22 mouse cellular contexts compared by ENCODE assay signal in genomic region chrX:75814123-75814522, GRCm38 (mm10).
A peak's percentile ranks its signal among the peaks of the same experiment; 100 is the strongest.
DNase-seq lines count a peak whose midpoint lies in the region; ATAC-seq and TF ChIP-seq lines count a peak whose summit lies in the region.
"Had no signal": no experiment of that assay in that cellular context is flagged by ENCODE, and none has a peak within 500 bp of the region (broad histone marks: within the 10 kb centered on the region; RNA-seq: fewer than 3 reads in every experiment).

No protein-coding gene starts in this region.

- no peaks in the 10 kb centered on the region for H3K27me3 ChIP-seq in forebrain, embryonic 15.5 days
- no peaks in the 10 kb centered on the region for H3K27me3 ChIP-seq in forebrain, embryonic 10.5 days (ENCODE audit: poor library complexity, severe bottlenecking)
- H3K27me3 ChIP-seq: CH12.LX; embryonic facial prominence, embryonic 15.5 days; heart, embryonic 12.5 days; intestine, embryonic 15.5 days had no signal

- DNase-seq in forebrain, embryonic 10.5 days (ENCODE audit: extremely low spot score, low spot score): no peak
- DNase-seq in layer of hippocampus, adult 2 months (ENCODE audit: low spot score in 2 of 2): peak in 1 of 2 experiments; percentile 45
- DNase-seq in layer of hippocampus, adult 8-10 months (ENCODE audit: low spot score in 2 of 2): no peak
- DNase-seq in NIH3T3 (ENCODE audit: low read depth): peak; percentile 9
- peak; percentile 24 for DNase-seq in brain, embryonic 14.5 days (ENCODE audit: low read depth)
- DNase-seq in kidney, postnatal 14 days: no peak
- DNase-seq: adrenal gland, postnatal 10 days; cerebellum, adult 18-20 months; cerebellum, postnatal 10 days; embryo, embryonic 11 days; gastrocnemius, adult 2 months; gastrocnemius, postnatal 25 days; kidney, adult 18-20 months had no signal

- 0 out of 2 replicates have a peak, but pooled peaks have one; percentile 46 for ATAC-seq in forebrain, embryonic 15.5 days (replicated peaks)
- ATAC-seq in activated CD4-positive, CD25-positive, alpha-beta regulatory T cell, adult 4 months: no peak
- ATAC-seq: intestine, embryonic 15.5 days had no signal

- no peak overlapping the region for H3K27ac ChIP-seq in forebrain, embryonic 15.5 days (replicated peaks)
- no peak overlapping the region for H3K27ac ChIP-seq in forebrain, embryonic 10.5 days
- peak overlapping the region; percentile 47; the same call in 1 of the 2 replicates for H3K27ac ChIP-seq in layer of hippocampus, adult 2 months
- H3K27ac ChIP-seq: embryonic facial prominence, embryonic 15.5 days; gastrocnemius, adult 2 months; hindbrain, embryonic 10.5 days; hindbrain, embryonic 14.5 days; intestine, embryonic 15.5 days had no signal

- no peak overlapping the region for H3K4me2 ChIP-seq in forebrain, embryonic 15.5 days (replicated peaks)
- H3K4me2 ChIP-seq: embryonic facial prominence, embryonic 15.5 days; heart, embryonic 12.5 days; hindbrain, embryonic 14.5 days; intestine, embryonic 15.5 days had no signal

- no peak for TF ChIP-seq POLR2A in brain, embryonic 14.5 days (IDR thresholded peaks at IDR 0.05; ENCODE audit: borderline replicate concordance, extremely low read depth, insufficient read depth, insufficient read length, poor library complexity, severe bottlenecking)

- H3K4me1 ChIP-seq in forebrain, embryonic 15.5 days: no peaks in the 10 kb centered on the region
- no peaks in the 10 kb centered on the region for H3K4me1 ChIP-seq in forebrain, embryonic 10.5 days
- H3K4me1 ChIP-seq: embryonic facial prominence, embryonic 15.5 days; heart, embryonic 12.5 days; hindbrain, embryonic 10.5 days; intestine, embryonic 15.5 days had no signal

- WGBS in forebrain, embryonic 15.5 days: 74% methylated on average over 4 of the region's 4 CpGs
- WGBS in forebrain, embryonic 10.5 days: 93% methylated on average over 4 of the region's 4 CpGs

- no peak for TF ChIP-seq CTCF in layer of hippocampus, adult 2 months (conservative IDR thresholded peaks at IDR 0.05)
- no peak for TF ChIP-seq CTCF in brain, embryonic 14.5 days (IDR thresholded peaks at IDR 0.05; ENCODE audit: borderline replicate concordance, extremely low read depth, insufficient read depth, insufficient read length)

- H3K36me3 ChIP-seq in forebrain, embryonic 15.5 days: no peaks in the 10 kb centered on the region
- H3K36me3 ChIP-seq in forebrain, embryonic 10.5 days (replicated peaks): no peaks in the 10 kb centered on the region
- H3K36me3 ChIP-seq: embryonic facial prominence, embryonic 15.5 days; heart, embryonic 12.5 days; hindbrain, embryonic 10.5 days; intestine, embryonic 15.5 days had no signal

- H3K4me3 ChIP-seq in forebrain, embryonic 15.5 days: no peak overlapping the region
- no peak overlapping the region for H3K4me3 ChIP-seq in forebrain, embryonic 10.5 days
- H3K4me3 ChIP-seq in layer of hippocampus, adult 2 months: no peak overlapping the region
- H3K4me3 ChIP-seq: embryonic facial prominence, embryonic 15.5 days; erythroblast, embryonic 14.5 days; gastrocnemius, adult 2 months; heart, embryonic 12.5 days; hindbrain, embryonic 10.5 days; intestine, embryonic 15.5 days had no signal

- H3K9ac ChIP-seq in forebrain, embryonic 15.5 days (replicated peaks): no peak overlapping the region
- H3K9ac ChIP-seq: embryonic facial prominence, embryonic 15.5 days; heart, embryonic 12.5 days; hindbrain, embryonic 14.5 days; intestine, embryonic 15.5 days had no signal

- no peaks in the 10 kb centered on the region for H3K9me3 ChIP-seq in forebrain, embryonic 15.5 days
- no peaks in the 10 kb centered on the region for H3K9me3 ChIP-seq in forebrain, embryonic 10.5 days
- H3K9me3 ChIP-seq: embryonic facial prominence, embryonic 15.5 days; heart, embryonic 12.5 days; hindbrain, embryonic 10.5 days; intestine, embryonic 15.5 days had no signal

Comparison
In these comparisons a context has a peak if more than half of its experiments do, and no peak if none do; other contexts are left out.
1. DNase-seq: peak in NIH3T3 (single experiment) and brain, embryonic 14.5 days (single experiment); none in forebrain, embryonic 10.5 days (single experiment), layer of hippocampus, adult 8-10 months (0 of 2) and kidney, postnatal 14 days (single experiment).